Mouse (Mus musculus): ENCODE results near the gene Rxra.

DNA sequence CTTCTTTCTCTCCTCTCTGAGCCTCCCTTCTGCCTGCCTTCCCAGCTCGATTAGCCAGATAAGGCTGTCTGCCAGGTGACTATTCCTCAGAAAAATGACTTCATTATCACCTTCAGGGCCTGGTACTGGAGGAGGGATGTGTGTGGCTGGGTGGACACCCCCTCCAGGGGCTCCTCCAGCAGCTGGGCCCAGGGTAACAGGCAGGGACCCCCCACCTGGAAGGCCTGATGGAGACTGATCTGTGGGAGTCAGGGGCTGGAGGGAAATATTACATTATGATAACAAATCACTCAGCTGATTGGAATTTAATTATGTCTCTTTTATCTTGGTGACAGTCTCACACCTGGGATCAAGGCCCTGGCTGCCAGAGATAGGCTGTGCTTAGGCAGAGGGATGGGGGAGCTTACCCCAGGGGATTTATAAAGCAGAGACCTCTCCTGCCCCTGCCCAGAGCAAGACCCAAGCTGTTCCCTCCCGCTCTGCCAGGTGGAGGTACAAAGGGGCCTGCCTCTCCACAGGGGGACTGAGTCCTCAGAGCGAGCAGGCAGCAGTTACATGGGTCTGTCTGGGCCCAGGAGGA is 35.2 kb upstream of the Rxra start:
- TF ChIP-seq CTCF (IDR thresholded peaks at IDR 0.05; ENCODE audit: control insufficient read depth, insufficient read depth, low read length): no peak
- TF ChIP-seq POLR2A (IDR thresholded peaks at IDR 0.05; ENCODE audit: borderline replicate concordance, control insufficient read depth, low read depth, low read length): no peak

All from bone marrow, adult 2 months (tissue).